Mouse (Mus musculus) ES-E14 (cell line): ENCODE measurements around the gene Nr5a2. TPM values are rescaled to one million over a fixed set of nuclear protein-coding genes. Genes with fewer than 3 reads are reported as not detected.

Experiments
- DNase-seq: peaks from one replicate; pipeline ENCODE4 v3.0.0-alpha.2; 2013; ENCODE audit warnings: low read depth, low spot score
- H3K27ac ChIP-seq: 2 replicates; pipeline ENCODE4 v1.5.1; 2012; ENCODE audit warnings: low read depth, mild to moderate bottlenecking, low read length, moderate library complexity, mixed read lengths; ENCODE audit not compliant: poor library complexity, insufficient read depth, severe bottlenecking
- H3K36me3 ChIP-seq: 2 replicates; pipeline ENCODE4 v1.6.1; 2012; ENCODE audit warnings: mild to moderate bottlenecking, low read length, moderate library complexity, mixed read lengths; ENCODE audit not compliant: control insufficient read depth, poor library complexity, insufficient read depth, severe bottlenecking
- H3K4me1 ChIP-seq, 2 experiments: fragments of 150-350 bp in 1 of 2; sonication (generic) in 1 of 2; 2 replicates each; pipeline ENCODE4 v1.6.1; 2012; ENCODE audit warnings: low read length in 2 of 2, mild to moderate bottlenecking in 1 of 2, mixed read lengths in 1 of 2; ENCODE audit not compliant: control insufficient read depth in 2 of 2, insufficient read depth in 2 of 2, poor library complexity in 1 of 2
- H3K4me3 ChIP-seq, 2 experiments: fragments of 150-350 bp in 1 of 2; sonication (generic) in 1 of 2; 2 replicates each; pipeline ENCODE4 v1.5.1; 2012; ENCODE audit warnings: low read length in 2 of 2, low read depth in 1 of 2, mild to moderate bottlenecking in 1 of 2, mixed read lengths in 1 of 2; ENCODE audit not compliant: insufficient read depth in 1 of 2, poor library complexity in 1 of 2, severe bottlenecking in 1 of 2
- H3K9ac ChIP-seq: 2 replicates; pipeline ENCODE4 v1.6.1; 2012; ENCODE audit warnings: low read depth, mild to moderate bottlenecking, low read length, mixed read lengths; ENCODE audit not compliant: poor library complexity, insufficient read depth, severe bottlenecking
- H3K9me3 ChIP-seq: fragments of 150-350 bp; sonication (generic); 2 replicates; pipeline ENCODE4 v1.6.1; 2012; ENCODE audit warnings: low read depth, mild to moderate bottlenecking, low read length; ENCODE audit not compliant: control insufficient read depth, insufficient read depth
- CHD2 ChIP-seq: IDR thresholded peaks from 2 replicates; pipeline ENCODE4 v1.6.1; 2014; ENCODE audit warnings: mild to moderate bottlenecking, low read depth, low read length, inconsistent platforms
- HCFC1 ChIP-seq: IDR thresholded peaks from 2 replicates; pipeline ENCODE4 v1.6.1; 2012; ENCODE audit warnings: low read length, inconsistent platforms, borderline replicate concordance; ENCODE audit not compliant: insufficient read depth
- MAFK ChIP-seq: IDR thresholded peaks from 2 replicates; pipeline ENCODE4 v1.6.1; 2014; ENCODE audit warnings: mild to moderate bottlenecking, low read depth, low read length, inconsistent platforms; ENCODE audit not compliant: insufficient read depth
- ZC3H11A ChIP-seq: IDR thresholded peaks from 2 replicates; pipeline ENCODE4 v1.6.1; 2012; ENCODE audit warnings: low read depth, mild to moderate bottlenecking, inconsistent platforms, low read length, borderline replicate concordance
- ZNF384 ChIP-seq: IDR thresholded peaks from 2 replicates; pipeline ENCODE4 v1.6.1; 2012; ENCODE audit warnings: low read depth, low read length, inconsistent platforms
- in situ Hi-C, 2 experiments: fragments of 600-800 bp; cut with MboI; formaldehyde crosslinking; loops; one replicate each; pipeline ENCODE4 v1.15.1; 2025; ENCODE audit warnings: low sequenced_read_pairs in 2 of 2, inconsistent platforms in 1 of 2; ENCODE audit not compliant: unreplicated experiment in 2 of 2
- total RNA-seq: library from RNA; depleted of rRNA; stranded (reverse); fragments of 300-350 nt; gene quantifications from 2 replicates; pipeline ENCODE4 v1.2.3, GENCODE M21; 2012

The Nr5a2 gene
- total RNA-seq, 1 experiment, result 24.6 TPM

- H3K36me3 ChIP-seq, result peaks cover 30% of the 10 kb centered on the region
- H3K9me3 ChIP-seq, result no peaks in the 10 kb centered on the region
- DNase-seq, result no peak
- in situ Hi-C loops, result no loop called here
- no peak overlapping the region for H3K4me3 ChIP-seq
- H3K4me1 ChIP-seq, result peaks cover 8 to 15% of the 10 kb centered on the region in 2 experiments; a peak in 3 of 4 replicates
- TF ChIP-seq ZC3H11A (no peak), CHD2 (no peak), MAFK (no peak), HCFC1 (no peak), ZNF384 (no peak)
- no peak overlapping the region for H3K9ac ChIP-seq
- no peak overlapping the region for H3K27ac ChIP-seq
Measured at GRCm38 (mm10) chr1:136935316-136935959, 24.8 kb downstream of the Nr5a2 start.

GRCm38 (mm10) chr1:136934051-136934450 lies 26.2 kb downstream of the Nr5a2 start:
- H3K36me3 ChIP-seq, result peaks cover 27% of the 10 kb centered on the region
- no peaks in the 10 kb centered on the region for H3K9me3 ChIP-seq
- H3K9ac ChIP-seq, result no peak overlapping the region
- peaks cover 0 to 13% of the 10 kb centered on the region in 2 experiments; a peak in 2 of 4 replicates for H3K4me1 ChIP-seq
- TF ChIP-seq HCFC1 (no peak), ZNF384 (no peak), CHD2 (no peak), ZC3H11A (no peak), MAFK (no peak)
- no peak for DNase-seq
- in situ Hi-C loops, result no loop called here
- no peak overlapping the region for H3K27ac ChIP-seq
- H3K4me3 ChIP-seq, result no peak overlapping the region

GRCm38 (mm10) chr1:136931026-136931425 lies 29.2 kb downstream of the Nr5a2 start:
- in situ Hi-C loops, result no loop called here
- no peaks in the 10 kb centered on the region for H3K9me3 ChIP-seq
- no peak for TF ChIP-seq HCFC1
- TF ChIP-seq ZC3H11A, result no peak
- TF ChIP-seq ZNF384, result no peak
- TF ChIP-seq CHD2, result no peak
- TF ChIP-seq MAFK, result no peak

DNA sequence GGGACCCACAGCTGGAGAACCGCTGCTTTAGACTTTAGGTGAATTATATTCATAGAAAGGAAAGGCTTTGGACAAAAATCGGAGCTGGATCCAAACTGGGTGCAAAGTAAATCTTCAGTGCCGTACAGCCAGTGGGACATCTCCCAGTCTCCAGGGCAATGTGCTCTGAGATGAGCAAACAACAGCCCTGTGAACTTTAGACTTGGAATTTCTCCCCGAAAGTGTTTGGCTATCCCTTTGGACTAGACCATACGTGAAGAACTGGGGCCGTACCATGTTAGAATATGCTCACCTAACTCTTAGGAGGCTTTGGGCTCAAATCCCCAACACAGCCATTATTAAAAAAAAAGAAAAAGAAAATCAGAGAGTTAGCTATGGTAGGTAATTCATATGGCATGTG lies 30.5 kb downstream of the Nr5a2 start:
- TF ChIP-seq CHD2 (no peak), MAFK (no peak), ZNF384 (no peak), HCFC1 (no peak)
- Histone ChIP-seq H3K9ac (no peak overlapping the region), H3K4me3 (no peak overlapping the region), H3K27ac (no peak overlapping the region), H3K4me1 (peaks cover 2 to 18% of the 10 kb centered on the region in 2 experiments; a peak in 2 of 4 replicates), H3K36me3 (peaks cover 13% of the 10 kb centered on the region), H3K9me3 (no peaks in the 10 kb centered on the region)
- no peak for DNase-seq
- in situ Hi-C loops, result no loop called here

More at GRCm38 (mm10) chr1:136931026-136931425, 29.2 kb downstream of the Nr5a2 start:
- Histone ChIP-seq H3K27ac (no peak overlapping the region), H3K4me3 (no peak overlapping the region), H3K9ac (no peak overlapping the region), H3K4me1 (peaks cover 2 to 16% of the 10 kb centered on the region in 2 experiments; a peak in 2 of 4 replicates), H3K36me3 (peaks cover 21% of the 10 kb centered on the region)
- DNase-seq, result no peak
